Mouse (Mus musculus): ENCODE data around the gene Cldn20.

DNA sequence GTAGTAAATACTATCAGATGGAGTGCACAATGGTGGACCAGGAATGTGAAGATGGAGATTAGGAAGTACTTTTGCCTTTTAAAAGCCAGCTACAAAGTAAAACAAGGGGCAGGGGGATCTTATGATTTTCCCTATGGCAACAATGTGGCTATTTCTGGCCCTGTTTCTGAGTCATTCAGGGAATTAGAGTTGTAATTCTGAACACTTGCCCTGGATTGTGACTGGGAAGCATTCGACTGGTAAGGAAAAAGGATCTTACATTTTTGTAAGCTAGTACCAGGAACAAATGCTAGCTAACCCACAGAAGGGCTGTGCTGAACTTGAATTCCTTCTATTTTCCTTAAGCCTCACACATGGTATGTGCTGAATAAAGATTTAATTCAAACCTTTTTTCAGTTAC is 713 bp upstream of the Cldn20 start:
- TF ChIP-seq CTCF (conservative IDR thresholded peaks at IDR 0.05; ENCODE audit: low read length) (no peak), NANOG (IDR thresholded peaks at IDR 0.05; ENCODE audit: borderline replicate concordance, low read length) (no peak)

Data from E14TG2a.4 (cell line).